In genomic region chr10:12867733-12868188, GRCm38 (mm10) we compare ENCODE assay signal across 8 mouse cellular contexts. TPM values are rescaled to one million over a fixed set of nuclear protein-coding genes. Genes with fewer than 3 reads are reported as not detected.
DNase-seq lines count a peak whose midpoint lies in the region; ATAC-seq and TF ChIP-seq lines count a peak whose summit lies in the region.

No protein-coding gene starts in this region.

- no peak for ATAC-seq in hindbrain, embryonic 15.5 days (ENCODE audit: low FRiP score, low read depth)
- ATAC-seq in activated CD4-positive, CD25-positive, alpha-beta regulatory T cell, adult 4 months, result no peak

- H3K9me3 ChIP-seq in embryonic facial prominence, embryonic 10.5 days, result no peaks in the 10 kb centered on the region
- H3K9me3 ChIP-seq in hindbrain, embryonic 15.5 days, result no peaks in the 10 kb centered on the region

- peaks cover 15% of the 10 kb centered on the region for H3K4me1 ChIP-seq in embryonic facial prominence, embryonic 10.5 days
- peaks cover 17% of the 10 kb centered on the region for H3K4me1 ChIP-seq in hindbrain, embryonic 15.5 days (replicated peaks)

- WGBS in embryonic facial prominence, embryonic 10.5 days, result under 1% methylated on average over 12 of the region's 12 CpGs
- 0% methylated on average over 12 of the region's 12 CpGs for WGBS in hindbrain, embryonic 15.5 days

- H3K27ac ChIP-seq in embryonic facial prominence, embryonic 10.5 days (replicated peaks), result peak overlapping the region; percentile 96
- peak overlapping the region; percentile 56; the same call in 1 of the 2 replicates for H3K27ac ChIP-seq in hindbrain, embryonic 15.5 days (replicated peaks)

- peaks cover 52% of the 10 kb centered on the region for H3K79me2 ChIP-seq in myocyte (ENCODE audit: control insufficient read depth, insufficient read depth)

- H3K4me3 ChIP-seq in embryonic facial prominence, embryonic 10.5 days, result peak overlapping the region; percentile 79
- H3K4me3 ChIP-seq in hindbrain, embryonic 15.5 days, result peak overlapping the region; percentile 64
- peak overlapping the region; percentile 76 for H3K4me3 ChIP-seq in myocyte

- DNase-seq in kidney, postnatal 14 days, result peak; percentile 13
- no peak for DNase-seq in kidney, postnatal 10 days
- DNase-seq in embryonic facial prominence, embryonic 10.5 days (ENCODE audit: low spot score), result no peak
- DNase-seq in left cerebral cortex, postnatal 10 days (ENCODE audit: extremely low spot score in 1 of 2, low spot score in 2 of 2), result no peak
- no peak for DNase-seq in right cerebral cortex, postnatal 25 days

- H3K36me3 ChIP-seq in embryonic facial prominence, embryonic 10.5 days (replicated peaks), result no peaks in the 10 kb centered on the region
- no peaks in the 10 kb centered on the region for H3K36me3 ChIP-seq in hindbrain, embryonic 15.5 days
- no peaks in the 10 kb centered on the region for H3K36me3 ChIP-seq in myocyte (ENCODE audit: control insufficient read depth, insufficient read depth)

- intact Hi-C loops in left cerebral cortex, postnatal 10 days (cut with DNase I), result loop anchor here (5.0 kb wide), 1 partner anchor 165 kb away; no protein-coding TSS in a partner anchor

- H3K27me3 ChIP-seq in embryonic facial prominence, embryonic 10.5 days (replicated peaks; ENCODE audit: low read depth, poor library complexity, severe bottlenecking), result no peaks in the 10 kb centered on the region
- H3K27me3 ChIP-seq in hindbrain, embryonic 15.5 days, result no peaks in the 10 kb centered on the region
- no peaks in the 10 kb centered on the region for H3K27me3 ChIP-seq in myocyte (ENCODE audit: control insufficient read depth, insufficient read depth, insufficient read length)

- H3ac ChIP-seq in myocyte (ENCODE audit: control insufficient read depth, insufficient read length), result peak overlapping the region; percentile 62

- H3K9ac ChIP-seq in hindbrain, embryonic 15.5 days, result peak overlapping the region; percentile 73

- H3K4me2 ChIP-seq in hindbrain, embryonic 15.5 days, result peak overlapping the region; percentile 88
- peak overlapping the region; percentile 78 for H3K4me2 ChIP-seq in myocyte (ENCODE audit: low read depth)

- peak; percentile 85 for TF ChIP-seq POLR2A in myocyte (IDR thresholded peaks at IDR 0.05; ENCODE audit: insufficient read length, low read depth)

TF ChIP-seq in myocyte, 11 proteins besides CTCF, POLR2A, EP300 and RAD21:
- no peak for TF ChIP-seq E2F4 (IDR thresholded peaks at IDR 0.05; ENCODE audit: insufficient read depth)
- no peak for TF ChIP-seq USF1 (IDR thresholded peaks at IDR 0.05; ENCODE audit: low read depth)
- no peak for TF ChIP-seq MYOD1 (IDR thresholded peaks at IDR 0.05; ENCODE audit: control insufficient read depth in 1 of 3, insufficient read length in 2 of 3, low read depth in 2 of 3)
- TF ChIP-seq TCF12 (IDR thresholded peaks at IDR 0.05; ENCODE audit: insufficient read depth, poor library complexity, severe bottlenecking), result no peak
- peak; percentile 51 for TF ChIP-seq TCF3 (IDR thresholded peaks at IDR 0.05; ENCODE audit: insufficient read length, low read depth)
- TF ChIP-seq POLR2AphosphoS2 (IDR thresholded peaks at IDR 0.05; ENCODE audit: insufficient read length, low read depth), result no peak
- TF ChIP-seq REST (IDR thresholded peaks at IDR 0.05; ENCODE audit: insufficient read depth, insufficient read length), result no peak
- TF ChIP-seq MYOG (IDR thresholded peaks at IDR 0.05; ENCODE audit: control insufficient read depth in 1 of 3, insufficient read depth in 1 of 3, insufficient read length in 2 of 3, low read depth in 2 of 3), result peak in 1 of 3 experiments; percentile 56
- no peak for TF ChIP-seq SRF (IDR thresholded peaks at IDR 0.05; ENCODE audit: control insufficient read depth, insufficient read length, low read depth)
- no peak for TF ChIP-seq MAX (IDR thresholded peaks at IDR 0.05; ENCODE audit: low read depth)
- no peak for TF ChIP-seq CEBPB (IDR thresholded peaks at IDR 0.05; ENCODE audit: insufficient read depth, poor library complexity, severe bottlenecking)

RNA-seq across cellular contexts. Expression of gene Utrn, which starts 1.4 kb away (rescaled TPM):
- polyA plus RNA-seq in embryonic facial prominence, embryonic 10.5 days (2016; fragmentation: Nextera tagmentation; extraction: Ambion mirVana), result 58.8 and 63.8 TPM in 2 replicates
- polyA plus RNA-seq in hindbrain, embryonic 15.5 days (2015; fragmentation: Nextera tagmentation; extraction: Ambion mirVana), result 25.6 and 30.2 TPM in 2 replicates
- polyA plus RNA-seq in myocyte (2012; fragmentation: generic; extraction: Trizol), result 13.9 TPM
- polyA plus RNA-seq in activated CD4-positive, CD25-positive, alpha-beta regulatory T cell, adult 4 months (2017; shearing (Covaris generic)), result 100 to 1,000 TPM; 255 to 319 TPM
- total RNA-seq in left cerebral cortex, postnatal 10 days (2021), result 10 to 100 TPM; 41.5 to 42.8 TPM
